Mouse (Mus musculus): ENCODE data around the gene Zfp385b.

- TF ChIP-seq POLR2A (IDR thresholded peaks at IDR 0.05; ENCODE audit: insufficient read depth, low read depth, low read length) (no peak), CTCF (IDR thresholded peaks at IDR 0.05) (no peak), EP300 (IDR thresholded peaks at IDR 0.05; ENCODE audit: insufficient read depth, low read depth, low read length) (no peak)
Observed at GRCm38 (mm10) chr2:77476444-77476843, 343.0 kb downstream of the Zfp385b start.
